Mouse (Mus musculus): ENCODE measurements around the gene Pus7l.

GRCm38 (mm10) chr15:94520959-94521358 is 22.4 kb downstream of the Pus7l start:
- TF ChIP-seq EP300 (IDR thresholded peaks at IDR 0.05) (no peak), CTCF (IDR thresholded peaks at IDR 0.05) (no peak)
